Mouse (Mus musculus): ENCODE measurements at regions not wholly inside any gene's neighbourhood (a gene's known extent, or its start where the extent isn't known, plus 50 kb on each side); places are given as distances from the start of the nearest gene placed in this dataset.
"Not testable (repeated sequence)": the region's sequence is repeated elsewhere in the genome, so short reads cannot be mapped to it uniquely, and the experiment has no call there.

GRCm38 (mm10) chr11:31562954-31563353, 108.7 kb downstream of the Bod1 start:
- no peaks in the 10 kb centered on the region for H3K36me3 ChIP-seq
- ATAC-seq (ENCODE audit: insufficient number of reproducible peaks, insufficient read depth, low FRiP score, low TSS enrichment), result peak; percentile 56; the same call in 1 of the 2 replicates

GRCm38 (mm10) chr11:31560775-31561174, 110.9 kb downstream of the Bod1 start:
- H3K27ac ChIP-seq, result no peak overlapping the region
- no peaks in the 10 kb centered on the region for H3K27me3 ChIP-seq
- H3K4me2 ChIP-seq (replicated peaks), result no peak overlapping the region
- ATAC-seq (ENCODE audit: insufficient number of reproducible peaks, insufficient read depth, low FRiP score, low TSS enrichment), result no peak
- H3K9me3 ChIP-seq, result no peaks in the 10 kb centered on the region
- peaks cover 8% of the 10 kb centered on the region; the same call in 1 of the 2 replicates for H3K4me1 ChIP-seq
- H3K4me3 ChIP-seq, result no peak overlapping the region
- H3K36me3 ChIP-seq, result no peaks in the 10 kb centered on the region
- 77% methylated on average over 10 of the region's 10 CpGs for WGBS
- no peak overlapping the region for H3K9ac ChIP-seq

More at GRCm38 (mm10) chr11:31562954-31563353, 108.7 kb downstream of the Bod1 start:
- Histone ChIP-seq H3K4me3 (no peak overlapping the region), H3K27me3 (no peaks in the 10 kb centered on the region), H3K4me2 (replicated peaks) (no peak overlapping the region), H3K4me1 (peaks cover 8% of the 10 kb centered on the region; the same call in 1 of the 2 replicates), H3K9me3 (no peaks in the 10 kb centered on the region), H3K27ac (no peak overlapping the region), H3K9ac (no peak overlapping the region)
- 85% methylated on average over 3 of the region's 3 CpGs for WGBS

- Histone ChIP-seq H3K27me3 (no peaks in the 10 kb centered on the region), H3K4me2 (replicated peaks) (no peak overlapping the region), H3K9ac (no peak overlapping the region), H3K4me3 (no peak overlapping the region), H3K27ac (no peak overlapping the region), H3K4me1 (peaks cover 7% of the 10 kb centered on the region; the same call in 1 of the 2 replicates), H3K9me3 (no peaks in the 10 kb centered on the region), H3K36me3 (no peaks in the 10 kb centered on the region)
- no peak for ATAC-seq (ENCODE audit: insufficient number of reproducible peaks, insufficient read depth, low FRiP score, low TSS enrichment)
- WGBS, result 89% methylated on average over 4 of the region's 4 CpGs
These were observed 116.6 kb downstream of the Bod1 start for GRCm38 (mm10) chr11:31555042-31555441.

- no peak overlapping the region for H3K4me3 ChIP-seq
- 53% methylated on average over 10 of the region's 10 CpGs for WGBS
- no peak for ATAC-seq (ENCODE audit: insufficient number of reproducible peaks, insufficient read depth, low FRiP score, low TSS enrichment)
- H3K4me2 ChIP-seq (replicated peaks), result no peak overlapping the region
- H3K36me3 ChIP-seq, result no peaks in the 10 kb centered on the region
- no peak overlapping the region for H3K27ac ChIP-seq
- H3K9ac ChIP-seq, result no peak overlapping the region
- H3K27me3 ChIP-seq, result no peaks in the 10 kb centered on the region
- peaks cover 11% of the 10 kb centered on the region for H3K9me3 ChIP-seq
- peaks cover 7% of the 10 kb centered on the region; the same call in 1 of the 2 replicates for H3K4me1 ChIP-seq
These were observed 119.9 kb downstream of the Bod1 start for GRCm38 (mm10) chr11:31551614-31552271.

GRCm38 (mm10) chr11:31550747-31551613, 120.7 kb downstream of the Bod1 start:
- no peak overlapping the region for H3K4me3 ChIP-seq
- peaks cover 11% of the 10 kb centered on the region for H3K9me3 ChIP-seq
- H3K36me3 ChIP-seq, result no peaks in the 10 kb centered on the region
- H3K4me1 ChIP-seq, result peaks cover 7% of the 10 kb centered on the region; the same call in 1 of the 2 replicates
- ATAC-seq (ENCODE audit: insufficient number of reproducible peaks, insufficient read depth, low FRiP score, low TSS enrichment), result peak; percentile 41; the same call in 1 of the 2 replicates
- no peak overlapping the region for H3K9ac ChIP-seq
- no peak overlapping the region for H3K4me2 ChIP-seq (replicated peaks)
- whole genome bisulfite sequencing, result 64% methylated on average over 6 of the region's 6 CpGs
- H3K27ac ChIP-seq, result no peak overlapping the region
- H3K27me3 ChIP-seq, result no peaks in the 10 kb centered on the region

GRCm38 (mm10) chr11:31545514-31545913, 126.2 kb downstream of the Bod1 start:
- not testable (repeated sequence) for H3K36me3 ChIP-seq; H3K4me1 ChIP-seq; ATAC-seq (ENCODE audit: insufficient number of reproducible peaks, insufficient read depth, low FRiP score, low TSS enrichment); H3K27me3 ChIP-seq; H3K4me2 ChIP-seq (replicated peaks); H3K9ac ChIP-seq; H3K27ac ChIP-seq; H3K4me3 ChIP-seq
- peaks cover 11% of the 10 kb centered on the region for H3K9me3 ChIP-seq
- 83% methylated on average over 10 of the region's 10 CpGs for WGBS

- 84% methylated on average over 8 of the region's 8 CpGs for WGBS
- Histone ChIP-seq H3K9me3 (no peaks in the 10 kb centered on the region), H3K4me2 (replicated peaks) (no peak overlapping the region), H3K27me3 (no peaks in the 10 kb centered on the region), H3K4me3 (no peak overlapping the region), H3K27ac (no peak overlapping the region), H3K9ac (no peak overlapping the region), H3K36me3 (no peaks in the 10 kb centered on the region), H3K4me1 (no peaks in the 10 kb centered on the region)
- no peak for ATAC-seq (ENCODE audit: insufficient number of reproducible peaks, insufficient read depth, low FRiP score, low TSS enrichment)
These were observed 129.0 kb downstream of the Bod1 start for GRCm38 (mm10) chr11:31542635-31543219.

GRCm38 (mm10) chr11:31541425-31541824, 130.3 kb downstream of the Bod1 start:
- H3K4me3 ChIP-seq, result no peak overlapping the region
- no peak for ATAC-seq (ENCODE audit: insufficient number of reproducible peaks, insufficient read depth, low FRiP score, low TSS enrichment)
- WGBS, result 95% methylated on average over 3 of the region's 3 CpGs

GRCm38 (mm10) chr11:31540816-31541215, 130.9 kb downstream of the Bod1 start:
- H3K27me3 ChIP-seq, result no peaks in the 10 kb centered on the region
- no peak overlapping the region for H3K4me3 ChIP-seq
- no peaks in the 10 kb centered on the region for H3K4me1 ChIP-seq
- H3K27ac ChIP-seq, result no peak overlapping the region
- H3K4me2 ChIP-seq (replicated peaks), result no peak overlapping the region
- no peak for ATAC-seq (ENCODE audit: insufficient number of reproducible peaks, insufficient read depth, low FRiP score, low TSS enrichment)
- no peaks in the 10 kb centered on the region for H3K36me3 ChIP-seq
- H3K9ac ChIP-seq, result no peak overlapping the region
- no peaks in the 10 kb centered on the region for H3K9me3 ChIP-seq

More at GRCm38 (mm10) chr11:31541425-31541824, 130.3 kb downstream of the Bod1 start:
- H3K27ac ChIP-seq, result no peak overlapping the region
- no peak overlapping the region for H3K9ac ChIP-seq
- H3K36me3 ChIP-seq, result no peaks in the 10 kb centered on the region
- no peaks in the 10 kb centered on the region for H3K27me3 ChIP-seq
- no peaks in the 10 kb centered on the region for H3K9me3 ChIP-seq
- H3K4me2 ChIP-seq (replicated peaks), result no peak overlapping the region
- H3K4me1 ChIP-seq, result no peaks in the 10 kb centered on the region

GRCm38 (mm10) chr11:31531416-31531815, 140.3 kb downstream of the Bod1 start:
- no peak for ATAC-seq (ENCODE audit: insufficient number of reproducible peaks, insufficient read depth, low FRiP score, low TSS enrichment)
- H3K36me3 ChIP-seq, result no peaks in the 10 kb centered on the region
- no peaks in the 10 kb centered on the region for H3K4me1 ChIP-seq
- H3K4me2 ChIP-seq (replicated peaks), result no peak overlapping the region
- WGBS, result 89% methylated on average over 2 of the region's 2 CpGs
- no peak overlapping the region for H3K9ac ChIP-seq
- no peaks in the 10 kb centered on the region for H3K9me3 ChIP-seq
- H3K4me3 ChIP-seq, result no peak overlapping the region
- no peak overlapping the region for H3K27ac ChIP-seq
- no peaks in the 10 kb centered on the region for H3K27me3 ChIP-seq

- Histone ChIP-seq H3K4me2 (replicated peaks) (no peak overlapping the region), H3K36me3 (no peaks in the 10 kb centered on the region), H3K4me1 (no peaks in the 10 kb centered on the region), H3K4me3 (no peak overlapping the region), H3K9me3 (no peaks in the 10 kb centered on the region), H3K9ac (no peak overlapping the region), H3K27ac (no peak overlapping the region), H3K27me3 (no peaks in the 10 kb centered on the region)
- ATAC-seq (ENCODE audit: insufficient number of reproducible peaks, insufficient read depth, low FRiP score, low TSS enrichment), result no peak
- 60% methylated on average over 3 of the region's 3 CpGs for WGBS
These were observed 140.8 kb downstream of the Bod1 start for GRCm38 (mm10) chr11:31530851-31531250.
